Mouse (Mus musculus): ENCODE measurements around the gene Gm34653.

DNA sequence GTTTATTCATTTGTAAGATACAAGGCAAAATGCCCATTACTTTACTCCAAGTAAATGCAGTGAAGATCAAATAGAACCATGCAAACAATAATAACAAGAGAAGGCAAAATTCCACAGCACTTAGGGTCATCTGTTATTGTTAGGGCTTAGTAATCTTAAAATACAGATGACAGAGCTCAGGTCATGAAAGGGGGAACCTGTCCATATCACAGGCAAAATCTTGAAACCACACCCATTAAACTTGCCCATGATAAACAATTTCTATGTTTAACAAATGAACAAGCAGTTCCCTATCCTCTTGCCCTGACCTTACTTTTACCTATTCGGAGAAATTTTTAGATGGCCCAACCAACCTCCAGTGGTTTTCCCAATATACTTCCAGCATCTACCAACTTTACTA lies 23.2 kb upstream of the Gm34653 start:
- TF ChIP-seq CTCF (IDR thresholded peaks at IDR 0.05; ENCODE audit: low read depth, low read length) (no peak), TAL1 (conservative IDR thresholded peaks at IDR 0.05; ENCODE audit: low read depth, low read length) (peak; percentile 47; the same call in 1 of the 2 replicates), GATA1 (IDR thresholded peaks at IDR 0.05; ENCODE audit: borderline replicate concordance, low read length) (no peak), POLR2AphosphoS5 (IDR thresholded peaks at IDR 0.05; ENCODE audit: insufficient replicate concordance, low read depth, low read length) (no peak), GATA2 (IDR thresholded peaks at IDR 0.05; ENCODE audit: borderline replicate concordance, low read depth, low read length) (no peak)

All from G1E (cell line).